Mouse (Mus musculus) heart, postnatal 0 days (tissue): ENCODE measurements at regions not wholly inside any gene's neighbourhood (a gene's known extent, or its start where the extent isn't known, plus 50 kb on each side); places are given as distances from the start of the nearest gene placed in this dataset.

ENCODE experiments used
- ATAC-seq: fragments of 200-750 bp; cut with Nextera tagmentation; 2 replicates; pipeline ENCODE4 v1.8.0; 2017; ENCODE audit warnings: low read depth, moderate number of reproducible peaks, moderate library complexity; ENCODE audit not compliant: insufficient read depth
- DNase-seq: peaks from one replicate; pipeline ENCODE4 v3.0.0-alpha.2; 2016; ENCODE audit warnings: low spot score
- H3K27ac ChIP-seq: fragments of 300-500 bp; sonication (generic); 2 replicates; pipeline ENCODE4 v1.5.1; 2014; ENCODE audit warnings: low read depth, mild to moderate bottlenecking
- H3K27me3 ChIP-seq: fragments of 300-500 bp; sonication (generic); 2 replicates; pipeline ENCODE4 v1.6.1; 2014; ENCODE audit warnings: low read length, mixed read lengths; ENCODE audit not compliant: control insufficient read depth, insufficient read depth
- H3K36me3 ChIP-seq: fragments of 300-500 bp; sonication (generic); replicated peaks from 2 replicates; pipeline ENCODE4 v1.6.1; 2014; ENCODE audit warnings: low read length, mixed read lengths; ENCODE audit not compliant: control insufficient read depth, insufficient read depth
- H3K4me1 ChIP-seq: fragments of 300-500 bp; sonication (generic); 2 replicates; pipeline ENCODE4 v1.6.1; 2014; ENCODE audit warnings: antibody characterized with exemption; ENCODE audit not compliant: control insufficient read depth, insufficient read depth
- H3K4me2 ChIP-seq: fragments of 300-500 bp; sonication (generic); 2 replicates; pipeline ENCODE4 v1.6.1; 2014; ENCODE audit warnings: low read depth, mild to moderate bottlenecking, low read length, moderate library complexity
- H3K4me3 ChIP-seq: fragments of 300-500 bp; sonication (generic); 2 replicates; pipeline ENCODE4 v1.5.1; 2014; ENCODE audit warnings: low read depth, low read length
- H3K9ac ChIP-seq: fragments of 300-500 bp; sonication (generic); replicated peaks from 2 replicates; pipeline ENCODE4 v1.6.1; 2014; ENCODE audit warnings: low read depth, low read length, mixed read lengths
- H3K9me3 ChIP-seq: fragments of 300-500 bp; sonication (generic); replicated peaks from 2 replicates; pipeline ENCODE4 v1.6.1; 2016; ENCODE audit warnings: low read length; ENCODE audit not compliant: control insufficient read depth
- CTCF ChIP-seq: IDR thresholded peaks from 2 replicates; pipeline ENCODE4 v1.5.1; 2016; ENCODE audit warnings: antibody characterized with exemption, control low read depth, low read depth
- EP300 ChIP-seq: IDR thresholded peaks from 2 replicates; pipeline ENCODE4 v1.6.1; 2016; ENCODE audit warnings: antibody characterized with exemption, low read depth
- WGBS: fragments of 180-500 bp; shearing (Covaris S2); extraction: QIAGEN DNeasy Blood & Tissue Kit; methylation state at CpG from one replicate; pipeline ENCODE4 v1.1.7; 2014; 5-methylcytosine and 5-hydroxymethylcytosine counted together

DNA sequence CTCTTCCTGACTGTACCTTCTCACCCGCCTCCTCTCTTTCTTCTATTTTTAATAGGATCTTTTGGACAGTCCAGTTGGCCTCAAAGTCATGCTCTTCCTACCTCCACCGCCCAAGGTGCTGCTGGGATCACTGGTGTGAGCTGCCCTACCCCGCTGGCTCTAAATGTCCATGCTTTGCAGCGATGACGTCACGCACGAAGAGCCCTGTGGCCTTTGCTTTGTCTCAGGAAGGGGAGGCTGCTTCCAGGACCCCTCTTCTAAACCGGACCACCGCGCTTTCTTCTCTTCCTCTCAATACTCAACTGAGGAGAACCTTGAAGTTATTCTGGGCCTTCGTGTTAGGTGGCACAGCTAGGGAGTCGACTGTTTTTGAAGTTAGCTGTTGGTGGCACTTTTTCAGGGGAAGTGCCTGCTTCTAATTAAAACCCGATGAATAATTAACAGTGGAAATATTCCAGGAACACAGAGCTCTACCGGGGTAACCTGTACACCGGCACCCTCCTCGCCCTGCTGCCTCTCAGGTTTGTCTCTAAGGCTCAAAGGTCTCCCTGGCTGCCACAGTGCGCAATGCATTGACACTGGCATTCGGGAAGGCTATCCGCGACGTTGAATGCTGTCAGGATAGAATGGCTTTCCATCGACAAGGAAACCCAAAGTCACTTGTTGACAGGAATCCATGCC lies 188.7 kb downstream of the Ifng start:
- H3K36me3 ChIP-seq: no peaks in the 10 kb centered on the region
- WGBS: 90% methylated on average over 22 of the region's 22 CpGs
- H3K9me3 ChIP-seq: no peaks in the 10 kb centered on the region
- DNase-seq: no peak
- H3K27ac ChIP-seq: no peak overlapping the region
- TF ChIP-seq EP300: no peak
- no peak for TF ChIP-seq CTCF
- H3K27me3 ChIP-seq: no peaks in the 10 kb centered on the region
- no peak for ATAC-seq
- no peaks in the 10 kb centered on the region for H3K4me1 ChIP-seq
- H3K4me3 ChIP-seq: no peak overlapping the region
- H3K9ac ChIP-seq: no peak overlapping the region
- no peak overlapping the region for H3K4me2 ChIP-seq

DNA sequence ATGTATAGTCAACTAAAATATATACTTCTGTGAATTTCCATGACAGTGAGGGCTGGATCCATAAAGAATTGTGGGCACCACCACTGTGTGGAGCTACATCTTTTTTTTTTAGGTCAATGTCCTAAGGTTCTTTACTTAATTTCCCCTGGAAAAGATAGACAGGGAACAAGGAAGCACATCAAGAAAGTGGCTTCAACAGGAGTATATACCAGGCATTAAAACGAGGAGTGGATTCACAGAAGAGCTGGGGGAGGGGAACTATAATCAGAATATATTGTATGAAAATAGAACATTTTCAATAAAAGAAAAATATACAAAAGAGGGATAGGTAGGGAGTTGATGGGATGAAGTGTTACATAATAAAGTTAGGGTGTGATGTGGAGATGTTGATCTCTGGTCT lies 190.9 kb downstream of the Ifng start:
- DNase-seq (no peak), ATAC-seq (no peak)
- TF ChIP-seq EP300: no peak
- TF ChIP-seq CTCF: no peak
- no peak overlapping the region for H3K4me2 ChIP-seq
- WGBS: 75% methylated on average over 1 of the region's 1 CpGs
- no peaks in the 10 kb centered on the region for H3K9me3 ChIP-seq
- H3K36me3 ChIP-seq: no peaks in the 10 kb centered on the region
- no peak overlapping the region for H3K27ac ChIP-seq
- H3K4me1 ChIP-seq: no peaks in the 10 kb centered on the region
- no peak overlapping the region for H3K9ac ChIP-seq
- no peaks in the 10 kb centered on the region for H3K27me3 ChIP-seq
- H3K4me3 ChIP-seq: no peak overlapping the region

DNA sequence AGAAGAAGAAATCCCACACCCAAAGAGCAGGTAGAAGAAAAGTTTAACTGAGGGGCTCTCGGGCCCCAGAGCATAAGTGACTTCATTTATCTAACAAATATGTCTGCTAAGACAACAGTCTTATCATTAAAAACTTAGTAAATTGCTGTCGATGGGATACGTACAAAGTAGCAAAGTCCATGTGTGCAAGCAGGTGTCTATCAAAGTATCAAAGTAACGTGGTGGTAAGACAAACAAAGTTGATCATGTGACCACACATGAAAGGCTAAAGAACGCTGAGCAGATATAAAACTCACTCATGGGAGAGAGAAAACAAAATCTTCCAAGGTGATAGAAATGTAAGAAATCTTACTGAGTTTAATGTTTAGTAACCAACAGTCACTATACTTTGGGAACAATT lies 191.3 kb downstream of the Ifng start:
- ATAC-seq: no peak
- Histone ChIP-seq H3K4me1 (no peaks in the 10 kb centered on the region), H3K27ac (no peak overlapping the region), H3K4me3 (no peak overlapping the region), H3K27me3 (no peaks in the 10 kb centered on the region), H3K9me3 (no peaks in the 10 kb centered on the region), H3K9ac (no peak overlapping the region), H3K4me2 (no peak overlapping the region), H3K36me3 (no peaks in the 10 kb centered on the region)
- DNase-seq: no peak
- TF ChIP-seq EP300: no peak
- no peak for TF ChIP-seq CTCF
- 77% methylated on average over 5 of the region's 5 CpGs for WGBS

DNA sequence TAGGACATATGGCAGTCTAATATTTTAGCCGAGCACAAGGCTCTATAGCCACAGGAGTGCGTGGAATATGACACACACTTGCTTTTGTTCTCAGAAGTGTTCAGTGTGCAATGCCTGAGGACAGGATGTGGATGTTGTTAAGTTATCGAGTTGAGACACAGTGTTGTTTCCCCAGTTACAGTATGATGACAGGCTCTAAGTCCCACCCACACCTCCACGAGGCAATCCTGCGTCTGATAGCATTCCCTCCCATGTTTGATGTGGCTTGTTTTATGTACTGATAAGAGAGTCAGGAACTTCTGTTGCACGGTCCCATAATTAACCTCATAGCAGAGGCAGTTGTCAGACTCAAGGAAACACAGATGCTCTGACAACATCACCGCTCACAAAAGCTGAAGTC lies 192.6 kb downstream of the Ifng start:
- Histone ChIP-seq H3K4me1 (no peaks in the 10 kb centered on the region), H3K9ac (no peak overlapping the region), H3K4me3 (no peak overlapping the region), H3K36me3 (no peaks in the 10 kb centered on the region), H3K27ac (no peak overlapping the region), H3K9me3 (no peaks in the 10 kb centered on the region), H3K4me2 (no peak overlapping the region), H3K27me3 (no peaks in the 10 kb centered on the region)
- DNase-seq (no peak), ATAC-seq (no peak)
- WGBS: 13% methylated on average over 7 of the region's 7 CpGs
- no peak for TF ChIP-seq EP300
- TF ChIP-seq CTCF: no peak

DNA sequence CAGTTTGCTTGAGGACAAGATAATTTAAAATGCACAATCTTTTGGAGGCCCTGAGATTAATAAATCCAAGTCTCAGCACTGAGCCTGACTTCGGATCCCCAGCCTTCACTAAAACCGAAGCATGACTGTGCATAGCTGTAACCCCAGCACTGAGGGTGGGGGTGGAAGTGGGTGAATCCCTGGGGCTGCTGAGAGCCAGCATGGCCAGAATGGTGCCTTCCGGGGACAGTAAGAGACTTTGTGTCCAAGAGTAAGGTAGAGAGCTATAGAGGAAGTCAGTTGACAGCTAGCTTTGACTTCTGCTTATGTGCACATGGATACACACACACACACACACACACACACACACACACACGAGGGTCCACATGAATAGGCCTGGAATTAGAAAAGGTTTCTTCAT lies 198.3 kb downstream of the Ifng start:
- Histone ChIP-seq H3K4me2 (no peak overlapping the region), H3K4me3 (no peak overlapping the region), H3K27ac (no peak overlapping the region), H3K36me3 (no peaks in the 10 kb centered on the region), H3K4me1 (no peaks in the 10 kb centered on the region), H3K9me3 (no peaks in the 10 kb centered on the region), H3K9ac (no peak overlapping the region), H3K27me3 (no peaks in the 10 kb centered on the region)
- no peak for TF ChIP-seq EP300
- no peak for TF ChIP-seq CTCF
- ATAC-seq: no peak
- no peak for DNase-seq
- WGBS: 76% methylated on average over 4 of the region's 4 CpGs

DNA sequence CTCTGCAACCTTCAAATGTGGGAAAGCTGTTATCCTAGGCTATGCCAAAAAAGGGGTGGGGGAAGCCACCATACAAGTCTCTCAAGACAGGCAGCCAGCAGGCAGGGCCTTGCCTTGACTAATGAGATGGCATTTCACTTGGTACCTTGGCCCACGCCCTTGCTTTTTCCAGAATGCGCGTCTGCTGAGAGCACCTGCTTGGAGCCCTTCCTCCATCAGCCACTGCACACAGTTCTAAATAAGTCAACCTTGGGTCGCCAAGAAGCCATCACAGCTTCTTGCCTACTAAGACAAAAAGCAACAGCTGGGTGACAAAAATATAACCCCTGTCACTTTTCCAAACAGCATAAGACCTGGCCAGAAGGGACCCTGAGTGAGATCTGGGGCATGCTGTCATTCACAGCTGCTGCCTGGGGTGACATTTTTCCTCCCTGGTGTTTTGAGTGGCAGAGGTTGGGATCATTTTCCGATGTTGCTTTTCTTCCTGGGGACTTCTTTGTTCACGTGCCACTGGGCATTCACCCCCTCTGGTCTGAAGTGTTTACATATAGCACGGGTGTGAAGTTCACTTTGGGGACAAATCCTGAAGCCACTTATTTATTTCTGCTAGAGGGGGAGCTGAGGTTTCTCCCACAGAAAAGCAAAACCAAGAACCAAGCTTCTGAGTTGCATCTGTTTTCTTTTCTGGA lies 199.4 kb downstream of the Ifng start:
- no peak overlapping the region for H3K4me2 ChIP-seq
- DNase-seq: no peak

More for the DNA sequence above, 199.4 kb downstream of the Ifng start:
- Histone ChIP-seq H3K27ac (no peak overlapping the region), H3K4me3 (no peak overlapping the region), H3K9me3 (no peaks in the 10 kb centered on the region), H3K36me3 (no peaks in the 10 kb centered on the region), H3K9ac (no peak overlapping the region), H3K4me1 (no peaks in the 10 kb centered on the region), H3K27me3 (no peaks in the 10 kb centered on the region)
- 63% methylated on average over 7 of the region's 7 CpGs for WGBS
- ATAC-seq: no peak
- TF ChIP-seq EP300 (no peak), CTCF (no peak)
